Mouse (Mus musculus) liver, adult 2 months (tissue): ENCODE measurements around the gene Sipa1l1. TPM values are rescaled to one million over a fixed set of nuclear protein-coding genes. Genes with fewer than 3 reads are reported as not detected.

Experiments
- DNase-seq: peaks from one replicate; pipeline ENCODE4 v3.0.0-alpha.2; 2011; ENCODE audit warnings: low read depth, low spot score; ENCODE audit errors: extremely low read depth
- H3K27ac ChIP-seq: fragments of 200-500 bp; replicated peaks from 2 replicates; pipeline ENCODE4 v1.5.1; 2012; ENCODE audit warnings: low read depth, mild to moderate bottlenecking, control low read depth, inconsistent platforms, low read length; ENCODE audit not compliant: insufficient read depth
- H3K27me3 ChIP-seq: fragments of 200-500 bp; 2 replicates; pipeline ENCODE4 v1.6.1; 2012; ENCODE audit warnings: mild to moderate bottlenecking, moderate library complexity, low read length, inconsistent platforms; ENCODE audit not compliant: control insufficient read depth, insufficient read depth
- H3K36me3 ChIP-seq: fragments of 200-500 bp; 2 replicates; pipeline ENCODE4 v1.6.1; 2012; ENCODE audit warnings: low read length, inconsistent platforms; ENCODE audit not compliant: control insufficient read depth, insufficient read depth
- H3K4me1 ChIP-seq: fragments of 200-500 bp; 2 replicates; pipeline ENCODE4 v1.6.1; 2011; ENCODE audit warnings: low read length; ENCODE audit not compliant: control insufficient read depth, insufficient read depth
- H3K4me3 ChIP-seq: fragments of 200-500 bp; 2 replicates; pipeline ENCODE4 v1.5.1; 2011; ENCODE audit warnings: low read depth, mild to moderate bottlenecking, control low read depth, low read length, moderate library complexity; ENCODE audit not compliant: insufficient read depth
- H3K79me2 ChIP-seq: fragments of 200-500 bp; 2 replicates; pipeline ENCODE4 v1.6.1; 2012; ENCODE audit warnings: inconsistent platforms, mild to moderate bottlenecking, low read length, moderate library complexity; ENCODE audit not compliant: control insufficient read depth, insufficient read depth
- H3K9ac ChIP-seq: fragments of 200-500 bp; 2 replicates; pipeline ENCODE4 v1.6.1; 2012; ENCODE audit warnings: low read depth, mild to moderate bottlenecking, control low read depth, inconsistent platforms, low read length
- CTCF ChIP-seq: fragments of 200-500 bp; IDR thresholded peaks from 2 replicates; pipeline ENCODE4 v1.5.1; 2011; ENCODE audit warnings: low read depth, low read length, control low read depth
- POLR2A ChIP-seq: fragments of 200-500 bp; IDR thresholded peaks from 2 replicates; pipeline ENCODE4 v1.6.1; 2011; ENCODE audit warnings: low read length, control low read depth; ENCODE audit not compliant: insufficient read depth; ENCODE audit errors: extremely low read depth
- WGBS: fragments of 180-500 bp; shearing (Covaris S2); methylation state at CpG from one replicate; pipeline ENCODE4 v1.1.7; 2018; 5-methylcytosine and 5-hydroxymethylcytosine counted together
- polyA plus RNA-seq: library from polyadenylated mRNA; depleted of rRNA; stranded (reverse); fragments of >200 nt; gene quantifications from 2 replicates; pipeline ENCODE4 v1.2.3, GENCODE M21; 2012
- total RNA-seq: library from RNA; depleted of rRNA; stranded (reverse); fragments of >200 nt; gene quantifications from 2 replicates; pipeline ENCODE4 v1.2.3, GENCODE M21; 2014

Sipa1l1 gene
- total and polyA plus RNA-seq, 2 experiments = 10.3 to 13.7 TPM

- Histone ChIP-seq H3K36me3 (no peaks in the 10 kb centered on the region), H3K9ac (no peak overlapping the region), H3K79me2 (peaks cover 4% of the 10 kb centered on the region; the same call in 1 of the 2 replicates), H3K4me1 (peaks cover 4% of the 10 kb centered on the region), H3K4me3 (no peak overlapping the region), H3K27ac (no peak overlapping the region), H3K27me3 (no peaks in the 10 kb centered on the region)
- no peak for TF ChIP-seq CTCF
- TF ChIP-seq POLR2A = no peak
- WGBS = 74% methylated on average over 3 of the region's 3 CpGs
- DNase-seq = no peak
Observed at GRCm38 (mm10) chr12:82273503-82273902, 104.4 kb downstream of the Sipa1l1 start.

- peaks cover 4% of the 10 kb centered on the region for H3K4me1 ChIP-seq
- no peak overlapping the region for H3K4me3 ChIP-seq
- DNase-seq = no peak
- H3K79me2 ChIP-seq = no peaks in the 10 kb centered on the region
- 90% methylated on average over 5 of the region's 5 CpGs for WGBS
- H3K9ac ChIP-seq = no peak overlapping the region
- H3K27ac ChIP-seq = no peak overlapping the region
- no peak for TF ChIP-seq CTCF
- TF ChIP-seq POLR2A = no peak
- no peaks in the 10 kb centered on the region for H3K36me3 ChIP-seq
- H3K27me3 ChIP-seq = no peaks in the 10 kb centered on the region
Observed at GRCm38 (mm10) chr12:82274576-82274975, 105.5 kb downstream of the Sipa1l1 start.

GRCm38 (mm10) chr12:82275767-82276166 lies 106.6 kb downstream of the Sipa1l1 start:
- WGBS = 40% methylated on average over 5 of the region's 5 CpGs
- Histone ChIP-seq H3K79me2 (no peaks in the 10 kb centered on the region), H3K27me3 (no peaks in the 10 kb centered on the region), H3K4me1 (peaks cover 7% of the 10 kb centered on the region), H3K27ac (no peak overlapping the region), H3K36me3 (no peaks in the 10 kb centered on the region), H3K4me3 (no peak overlapping the region), H3K9ac (no peak overlapping the region)
- TF ChIP-seq CTCF (no peak), POLR2A (no peak)
- peak; percentile 83 for DNase-seq

GRCm38 (mm10) chr12:82276591-82276990 lies 107.5 kb downstream of the Sipa1l1 start:
- no peak overlapping the region for H3K9ac ChIP-seq
- TF ChIP-seq POLR2A (no peak), CTCF (no peak)
- no peaks in the 10 kb centered on the region for H3K36me3 ChIP-seq
- WGBS = 97% methylated on average over 1 of the region's 1 CpGs
- no peak for DNase-seq
- no peak overlapping the region for H3K4me3 ChIP-seq
- no peaks in the 10 kb centered on the region for H3K79me2 ChIP-seq
- H3K27ac ChIP-seq = no peak overlapping the region
- no peaks in the 10 kb centered on the region for H3K27me3 ChIP-seq
- H3K4me1 ChIP-seq = peaks cover 7% of the 10 kb centered on the region

- H3K4me1 ChIP-seq = peaks cover 14% of the 10 kb centered on the region
- no peaks in the 10 kb centered on the region for H3K27me3 ChIP-seq
- WGBS = 71% methylated on average over 5 of the region's 5 CpGs
- H3K4me3 ChIP-seq = no peak overlapping the region
- TF ChIP-seq POLR2A = no peak
- no peak for TF ChIP-seq CTCF
- peaks cover 4% of the 10 kb centered on the region; the same call in 1 of the 2 replicates for H3K79me2 ChIP-seq
- H3K9ac ChIP-seq = no peak overlapping the region
- no peak overlapping the region for H3K27ac ChIP-seq
- no peaks in the 10 kb centered on the region for H3K36me3 ChIP-seq
- peak; percentile 21 for DNase-seq
Observed at GRCm38 (mm10) chr12:82284617-82285016, 115.5 kb downstream of the Sipa1l1 start.

DNA sequence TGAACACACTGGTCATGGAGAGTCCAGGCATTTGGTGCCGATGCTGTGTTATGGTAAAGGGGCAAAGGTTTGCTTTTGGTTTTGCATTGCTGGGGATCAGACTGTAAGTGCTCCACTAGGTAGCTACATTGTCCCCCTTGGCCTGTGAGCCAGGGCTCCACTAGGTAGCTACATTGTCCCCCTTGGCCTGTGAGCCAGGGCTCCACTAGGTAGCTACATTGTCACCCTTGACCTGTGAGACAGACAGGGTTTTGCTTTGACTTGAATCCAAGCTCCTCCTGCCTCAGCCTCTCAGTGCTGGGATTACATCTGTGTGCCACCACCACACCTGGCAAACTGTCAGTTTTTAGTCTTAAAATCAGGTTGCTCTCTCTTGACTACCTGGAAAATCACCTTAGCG lies 115.9 kb downstream of the Sipa1l1 start:
- H3K36me3 ChIP-seq = no peaks in the 10 kb centered on the region
- no peak overlapping the region for H3K4me3 ChIP-seq
- 71% methylated on average over 2 of the region's 2 CpGs for WGBS
- peaks cover 14% of the 10 kb centered on the region for H3K4me1 ChIP-seq
- no peak overlapping the region for H3K9ac ChIP-seq
- no peak for TF ChIP-seq POLR2A
- no peak for TF ChIP-seq CTCF
- H3K79me2 ChIP-seq = peaks cover 4% of the 10 kb centered on the region; the same call in 1 of the 2 replicates
- H3K27ac ChIP-seq = no peak overlapping the region
- DNase-seq = peak; percentile 66
- no peaks in the 10 kb centered on the region for H3K27me3 ChIP-seq
